Mouse (Mus musculus) lung, postnatal 4 days (tissue): ENCODE results near the gene Umps.

Source experiments
- DNase-seq, 2 experiments: peaks; one replicate each; pipeline ENCODE4 v3.0.0; 2021

Umps gene

GRCm38 (mm10) chr16:33966538-33967282 is at the start of gene Umps:
TSS of gene Umps (minus strand) at chr16:33967038.
- peak; percentile 89 for DNase-seq

- DNase-seq: peak in 1 of 2 experiments; percentile 19
These were observed 45.4 kb upstream of the Umps start for GRCm38 (mm10) chr16:34011991-34012845.

DNA sequence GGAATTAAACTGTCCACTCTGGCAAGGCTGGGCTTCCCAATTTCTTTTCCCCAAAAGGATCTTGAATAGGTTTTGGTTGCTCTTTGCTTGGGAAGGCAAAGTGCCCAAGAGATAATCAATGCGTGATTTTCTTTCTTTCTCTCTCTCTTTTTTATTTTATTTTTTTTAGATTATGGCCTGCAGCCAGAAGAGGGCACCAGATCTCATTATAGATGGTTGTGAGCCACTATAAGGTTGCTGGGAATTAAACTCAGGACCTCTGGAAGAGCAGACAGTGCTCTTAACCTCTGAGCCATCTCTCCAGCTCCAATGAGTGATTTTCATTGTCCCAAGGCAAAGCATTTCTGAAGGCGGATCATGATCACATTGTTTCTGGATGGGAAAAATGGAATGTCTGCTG is 42.7 kb upstream of the Umps start:
- no peak for DNase-seq

DNA sequence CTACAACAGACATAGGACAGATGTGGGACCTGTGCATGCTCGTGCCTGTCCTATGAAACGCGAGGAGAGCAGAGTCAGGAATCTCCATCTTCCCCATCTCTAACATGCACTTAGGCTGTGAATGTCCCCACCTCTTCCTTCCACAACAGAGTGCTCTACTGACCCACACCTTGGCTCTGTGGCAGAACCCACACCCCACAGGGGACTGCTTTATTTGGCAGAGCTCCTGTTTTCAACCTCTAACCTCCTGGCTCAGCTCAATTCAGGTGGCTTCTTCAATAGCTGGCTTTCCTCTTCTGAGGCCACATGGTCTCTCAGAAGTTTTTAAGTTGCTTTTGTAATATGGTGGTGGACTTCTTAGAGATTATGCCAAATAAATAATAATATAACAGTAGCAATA is 39.1 kb upstream of the Umps start:
- DNase-seq: no peak

DNA sequence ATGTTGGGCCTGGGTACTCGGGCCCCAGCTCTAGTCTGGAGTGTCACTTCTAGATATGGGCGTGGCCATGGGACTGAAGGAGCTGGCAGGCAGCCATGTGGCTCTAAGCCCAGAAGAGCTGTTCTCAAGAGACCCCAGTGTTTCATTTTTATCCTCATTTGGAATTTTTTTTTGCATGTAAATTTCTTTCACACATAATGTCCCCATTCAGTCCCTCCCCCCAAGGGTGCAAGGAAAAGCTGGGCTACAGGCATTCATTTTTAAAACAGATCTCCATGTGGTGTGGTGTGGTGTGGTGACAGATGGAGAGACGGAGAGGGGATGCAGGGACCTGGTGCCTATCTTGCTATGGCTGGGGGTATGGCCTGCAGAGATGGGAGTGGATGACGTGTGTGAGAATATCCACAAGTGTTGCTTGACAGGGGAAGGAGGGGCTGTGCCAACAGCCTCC is 37.3 kb upstream of the Umps start:
- peak; percentile 77 to 88 for DNase-seq

DNA sequence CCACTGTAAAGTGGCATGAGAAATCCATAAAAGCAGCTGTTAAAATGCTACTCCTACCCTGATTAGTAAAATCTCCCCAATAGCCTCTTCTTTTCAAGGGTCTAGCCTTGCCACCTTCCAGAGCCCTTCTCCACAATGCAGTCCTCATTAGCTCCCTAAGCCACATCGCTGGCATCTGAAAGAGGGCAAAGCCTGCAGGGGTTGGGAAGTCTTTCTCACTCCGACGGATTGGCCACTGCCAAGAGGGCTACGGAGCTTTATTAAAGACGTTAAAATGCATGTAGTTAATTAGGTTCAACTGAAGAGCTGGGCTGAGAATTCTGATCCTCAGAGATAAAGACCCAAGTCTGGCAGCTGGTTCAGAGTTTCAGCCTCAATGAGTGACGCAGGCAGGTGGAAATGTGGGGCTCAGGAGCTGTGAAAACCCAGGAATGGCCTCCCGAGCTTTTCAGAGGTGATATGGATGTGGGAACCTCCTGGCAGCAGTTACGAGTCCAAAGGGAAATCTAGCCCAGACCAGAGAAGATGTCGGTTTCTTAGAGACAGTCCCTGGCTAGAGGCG is 36.8 kb upstream of the Umps start:
- no peak for DNase-seq

DNA sequence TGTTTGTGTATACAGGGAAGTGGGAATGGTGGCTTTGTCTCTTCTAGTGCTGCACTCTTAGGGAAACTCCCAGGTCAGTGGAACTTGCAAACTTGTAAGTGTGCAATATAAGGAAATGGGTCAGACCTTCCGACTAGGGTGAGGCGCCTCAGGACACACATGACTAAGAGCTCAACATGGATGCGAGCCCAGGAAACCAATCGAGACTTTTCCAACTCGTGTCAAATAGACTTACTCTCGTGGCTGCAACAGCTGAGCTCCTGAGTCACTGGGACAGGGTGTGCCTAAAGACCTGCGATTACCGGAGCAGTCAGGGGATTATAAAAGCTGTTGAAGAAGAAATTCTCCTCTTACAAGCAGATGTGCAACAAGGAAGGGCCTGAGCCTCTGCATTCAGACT is 33.9 kb upstream of the Umps start:
- DNase-seq: peak in 1 of 2 experiments; percentile 16

- peak in 1 of 2 experiments; percentile 68 for DNase-seq
These were observed 32.5 kb upstream of the Umps start for GRCm38 (mm10) chr16:33999388-33999787.

DNA sequence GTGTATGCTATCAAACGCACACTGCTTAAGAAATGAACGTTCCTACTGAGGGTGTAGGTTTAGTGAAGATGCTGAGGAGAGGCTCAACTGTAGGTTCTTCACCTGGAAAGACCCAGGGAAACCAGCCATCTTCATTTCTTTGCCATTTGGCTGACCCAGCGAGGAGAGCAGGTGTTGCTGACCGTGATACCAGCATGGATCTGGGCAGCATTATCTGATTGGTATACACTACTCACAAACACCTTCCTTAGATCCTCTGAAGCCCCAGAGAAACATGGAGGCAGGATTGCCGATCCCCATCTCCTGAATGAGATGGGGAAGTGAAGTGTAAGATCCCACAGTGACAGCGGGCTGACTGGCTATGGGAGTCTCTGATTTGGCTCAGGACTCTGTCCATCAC is 31.2 kb upstream of the Umps start:
- no peak for DNase-seq

DNA sequence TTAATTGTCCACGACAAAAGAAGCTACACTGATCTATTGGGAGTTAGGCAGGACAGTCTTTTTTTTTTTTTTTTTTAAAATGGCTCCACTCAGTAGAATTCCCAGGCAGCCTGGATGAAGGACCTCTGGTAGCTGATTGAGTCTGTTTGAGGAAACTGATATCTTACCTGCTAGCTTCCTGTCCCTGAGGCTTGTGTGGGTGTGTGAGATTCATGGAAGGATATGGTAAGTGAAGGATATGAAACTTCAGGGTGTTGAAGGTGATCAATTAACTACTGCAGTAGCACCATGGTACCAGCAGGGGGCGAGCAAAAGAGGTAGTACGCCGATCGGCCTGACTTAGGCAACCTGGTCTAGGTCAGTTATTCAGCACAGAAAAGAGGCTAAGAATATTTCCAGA is 29.2 kb upstream of the Umps start:
- peak in 1 of 2 experiments; percentile 63 for DNase-seq

DNA sequence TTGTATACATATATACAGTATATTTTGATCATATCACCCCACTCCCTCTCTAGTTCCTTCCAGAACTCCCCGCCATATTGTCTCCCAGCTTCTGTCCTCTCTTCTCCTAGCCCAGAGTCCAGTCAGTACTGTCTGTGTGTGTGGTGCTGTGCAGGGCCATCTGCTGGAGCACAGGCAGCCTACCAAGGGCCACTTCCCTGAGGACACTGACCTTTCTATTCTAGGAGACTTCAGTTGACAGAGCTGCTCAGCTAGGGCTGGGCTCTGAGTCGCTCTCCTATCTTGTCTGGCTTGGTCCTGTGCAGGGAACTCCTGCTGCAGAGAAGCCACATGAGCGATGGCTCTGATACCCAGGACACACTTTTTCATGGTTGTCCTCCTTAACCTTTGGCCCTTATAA is 28.7 kb upstream of the Umps start:
- no peak for DNase-seq

DNA sequence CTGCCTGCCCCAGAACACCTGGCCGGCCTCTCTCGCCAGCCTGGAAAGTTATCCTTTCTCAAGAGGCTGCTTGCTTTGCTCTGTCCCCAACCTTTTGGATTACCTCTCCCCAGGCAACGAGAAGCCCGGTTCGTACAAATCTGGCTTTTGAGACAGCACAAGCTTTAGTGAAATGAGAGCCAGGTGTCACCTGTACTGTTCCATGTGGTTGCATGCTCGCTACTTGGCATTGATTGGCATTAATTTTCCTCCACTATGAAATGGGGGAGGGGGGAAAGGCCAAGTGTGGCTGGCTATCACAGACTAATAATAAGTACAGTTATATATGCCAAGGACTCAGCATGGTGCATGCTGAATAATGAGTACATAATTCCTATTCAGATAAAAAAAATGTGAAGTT is 27.5 kb upstream of the Umps start:
- no peak for DNase-seq

- no peak for DNase-seq
These were observed 23.9 kb upstream of the Umps start for GRCm38 (mm10) chr16:33990712-33991111.

DNA sequence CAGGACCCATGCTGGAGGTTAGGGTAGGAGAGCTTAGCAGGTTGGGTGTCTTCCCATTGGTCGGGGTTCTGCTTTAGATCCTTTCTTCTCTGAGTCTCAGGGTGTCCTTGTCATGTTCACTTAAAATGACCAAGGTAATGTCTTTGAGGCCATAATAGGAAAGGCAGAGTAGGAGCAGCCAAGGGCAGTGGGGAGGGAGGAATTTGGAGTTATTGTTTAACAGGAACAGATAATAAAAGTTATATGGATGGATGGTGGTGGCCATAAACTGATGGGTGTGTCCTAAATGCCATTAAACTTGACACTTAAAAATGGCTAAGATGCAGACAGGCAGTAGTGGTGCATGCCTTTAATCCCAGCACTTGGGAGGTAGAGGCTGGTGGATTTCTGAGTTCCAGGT is 22.3 kb upstream of the Umps start:
- DNase-seq: no peak

GRCm38 (mm10) chr16:33988358-33989012 is 21.6 kb upstream of the Umps start:
- peak in 1 of 2 experiments; percentile 69 for DNase-seq

DNA sequence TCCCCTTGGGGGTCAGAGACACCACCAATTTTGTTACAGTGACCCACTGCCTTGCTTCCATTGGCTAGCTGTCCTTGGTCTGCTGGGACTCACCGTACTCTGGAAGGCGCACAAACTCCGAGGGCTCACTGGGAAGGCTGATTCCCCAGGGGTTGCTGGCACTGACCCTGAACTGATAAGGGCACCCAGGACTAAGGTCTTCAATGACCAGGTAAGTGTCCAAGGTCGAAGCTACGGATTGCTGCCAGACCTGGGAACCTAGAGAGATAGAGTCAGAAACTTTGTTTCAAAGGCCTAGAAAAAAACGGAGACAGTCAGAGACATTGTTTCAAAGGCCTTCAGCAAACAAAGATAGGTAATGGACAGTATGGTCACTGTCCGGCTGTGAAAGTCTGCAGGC is 20.2 kb upstream of the Umps start:
- DNase-seq: no peak

- no peak for DNase-seq
These were observed 18.5 kb upstream of the Umps start for GRCm38 (mm10) chr16:33985372-33985771.

GRCm38 (mm10) chr16:33983712-33984111 is 16.9 kb upstream of the Umps start:
- no peak for DNase-seq

GRCm38 (mm10) chr16:33979855-33980254 is 13.0 kb upstream of the Umps start:
- no peak for DNase-seq

- DNase-seq: no peak
These were observed 424 bp upstream of the Umps start for GRCm38 (mm10) chr16:33967283-33967640.

DNA sequence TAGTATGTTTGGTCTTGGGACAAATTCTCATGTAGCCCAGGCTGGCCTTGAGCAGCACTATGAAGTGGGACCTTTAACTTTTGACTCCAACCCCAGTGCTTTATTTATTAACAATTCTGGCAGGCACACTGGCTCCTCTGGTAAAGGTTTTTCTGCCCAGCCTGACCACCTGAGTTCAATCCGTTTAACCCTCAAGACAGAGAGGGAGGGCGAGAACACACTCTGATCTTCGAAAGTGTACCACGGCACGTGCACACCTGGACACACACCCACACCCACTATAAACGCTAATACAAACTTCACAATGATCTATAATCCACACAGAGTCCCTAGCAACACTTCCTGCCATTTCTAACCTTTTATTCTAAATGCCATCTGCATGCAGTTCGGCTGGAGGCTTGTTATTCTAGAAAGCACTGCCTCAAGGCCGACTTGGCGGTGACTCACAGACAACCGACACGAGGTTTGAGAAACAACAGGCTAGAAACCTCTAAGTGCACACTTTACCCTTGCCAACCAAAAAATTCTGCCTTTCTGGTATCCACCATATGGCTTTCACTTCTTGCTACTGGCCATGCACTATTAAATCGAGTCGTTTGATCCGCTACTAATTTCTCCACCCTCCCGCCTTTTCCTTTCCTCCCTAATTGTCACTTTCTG is 830 bp downstream of the Umps start:
- DNase-seq: no peak

- DNase-seq: no peak
These were observed 3.3 kb downstream of the Umps start for GRCm38 (mm10) chr16:33963509-33963908.

DNA sequence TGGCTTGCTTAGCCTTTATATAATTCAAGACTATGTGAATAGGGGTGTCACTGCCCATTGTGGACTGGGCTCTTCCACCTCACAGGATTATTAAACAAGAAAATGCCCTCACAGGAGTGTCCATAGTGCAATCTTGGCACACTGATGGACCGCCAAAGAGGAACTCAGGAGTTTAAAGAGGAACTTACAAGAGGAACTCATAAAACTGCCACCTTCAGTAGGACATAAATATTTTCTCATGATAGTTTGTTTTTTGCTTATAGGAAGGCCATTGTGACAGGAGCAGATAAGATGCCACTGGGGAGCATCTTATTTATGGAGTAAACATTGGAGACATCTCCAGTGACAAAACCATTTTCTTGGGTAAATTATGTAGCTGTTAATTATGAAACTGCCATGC is 12.0 kb downstream of the Umps start:
- no peak for DNase-seq
